Mouse (Mus musculus) embryonic facial prominence, embryonic 13.5 days (tissue): ENCODE measurements around the gene Col24a1. TPM values are rescaled to one million over a fixed set of nuclear protein-coding genes. Genes with fewer than 3 reads are reported as not detected.

ENCODE experiments used
- ATAC-seq: fragments of 200-750 bp; cut with Nextera tagmentation; 2 replicates; pipeline ENCODE4 v1.8.0; 2017; ENCODE audit warnings: low read depth; ENCODE audit not compliant: insufficient number of reproducible peaks, insufficient read depth, low FRiP score, low TSS enrichment
- H3K27ac ChIP-seq: fragments of 300-500 bp; sonication (generic); 2 replicates; pipeline ENCODE4 v1.5.1; 2015; ENCODE audit warnings: moderate library complexity, mild to moderate bottlenecking, inconsistent platforms
- H3K27me3 ChIP-seq: fragments of 300-500 bp; sonication (generic); 2 replicates; pipeline ENCODE4 v1.6.1; 2015; ENCODE audit warnings: mild to moderate bottlenecking, inconsistent platforms
- H3K36me3 ChIP-seq: fragments of 300-500 bp; sonication (generic); 2 replicates; pipeline ENCODE4 v1.6.1; 2015; ENCODE audit warnings: mild to moderate bottlenecking, inconsistent platforms
- H3K4me1 ChIP-seq: fragments of 300-500 bp; sonication (generic); 2 replicates; pipeline ENCODE4 v1.6.1; 2015; ENCODE audit warnings: inconsistent platforms
- H3K4me2 ChIP-seq: fragments of 300-500 bp; sonication (generic); 2 replicates; pipeline ENCODE4 v1.6.1; 2015; ENCODE audit warnings: moderate library complexity, mild to moderate bottlenecking, inconsistent platforms
- H3K4me3 ChIP-seq: fragments of 300-500 bp; sonication (generic); 2 replicates; pipeline ENCODE4 v1.5.1; 2015; ENCODE audit warnings: mild to moderate bottlenecking, inconsistent platforms
- H3K9ac ChIP-seq: fragments of 300-500 bp; sonication (generic); 2 replicates; pipeline ENCODE4 v1.6.1; 2015; ENCODE audit warnings: mild to moderate bottlenecking, inconsistent platforms
- H3K9me3 ChIP-seq: fragments of 300-500 bp; sonication (generic); 2 replicates; pipeline ENCODE4 v1.6.1; 2016; ENCODE audit warnings: inconsistent platforms
- WGBS: fragments of 180-500 bp; shearing (Covaris S2); methylation state at CpG from one replicate; pipeline ENCODE4 v1.1.7; 2015; ENCODE audit warnings: mixed read lengths; 5-methylcytosine and 5-hydroxymethylcytosine counted together
- polyA plus RNA-seq: library from polyadenylated mRNA; unstranded; fragments of >200 nt; fragmentation: Nextera tagmentation; extraction: Ambion mirVana; gene quantifications from 2 replicates; pipeline ENCODE4 v1.2.1, GENCODE M21; 2015

Col24a1 gene
- polyA plus RNA-seq, 1 experiment from 2014 or later: 7.7 TPM

- Histone ChIP-seq H3K36me3 (no peaks in the 10 kb centered on the region), H3K4me2 (no peak overlapping the region), H3K4me1 (no peaks in the 10 kb centered on the region), H3K27ac (no peak overlapping the region), H3K9me3 (no peaks in the 10 kb centered on the region), H3K27me3 (no peaks in the 10 kb centered on the region), H3K9ac (no peak overlapping the region), H3K4me3 (no peak overlapping the region)
- no peak for ATAC-seq
- WGBS: 82% methylated on average over 5 of the region's 5 CpGs
Observed at GRCm38 (mm10) chr3:145514197-145514596, 221.9 kb downstream of the Col24a1 start.

- H3K9ac ChIP-seq: no peak overlapping the region
- peaks cover 3% of the 10 kb centered on the region; the same call in 1 of the 2 replicates for H3K9me3 ChIP-seq
- H3K4me2 ChIP-seq: no peak overlapping the region
- peaks cover 6% of the 10 kb centered on the region for H3K4me1 ChIP-seq
- WGBS: 28% methylated on average over 7 of the region's 7 CpGs
- no peaks in the 10 kb centered on the region for H3K36me3 ChIP-seq
- no peaks in the 10 kb centered on the region for H3K27me3 ChIP-seq
- 0 out of 2 replicates have a peak overlapping the region, but pooled peaks have one; percentile 24 for H3K27ac ChIP-seq
- ATAC-seq: no peak
- H3K4me3 ChIP-seq: no peak overlapping the region
Observed at GRCm38 (mm10) chr3:145521528-145522080, 229.3 kb downstream of the Col24a1 start.

GRCm38 (mm10) chr3:145522311-145522710, 230.0 kb downstream of the Col24a1 start:
- Histone ChIP-seq H3K9ac (no peak overlapping the region), H3K27me3 (no peaks in the 10 kb centered on the region), H3K36me3 (no peaks in the 10 kb centered on the region), H3K4me2 (no peak overlapping the region), H3K4me1 (peaks cover 6% of the 10 kb centered on the region), H3K4me3 (no peak overlapping the region), H3K27ac (no peak overlapping the region), H3K9me3 (peaks cover 3% of the 10 kb centered on the region; the same call in 1 of the 2 replicates)
- WGBS: 46% methylated on average over 2 of the region's 2 CpGs
- ATAC-seq: no peak

- 31% methylated on average over 4 of the region's 4 CpGs for WGBS
- Histone ChIP-seq H3K4me1 (peaks cover 6% of the 10 kb centered on the region), H3K36me3 (no peaks in the 10 kb centered on the region), H3K4me2 (no peak overlapping the region), H3K27me3 (no peaks in the 10 kb centered on the region), H3K9me3 (no peaks in the 10 kb centered on the region), H3K9ac (no peak overlapping the region), H3K4me3 (no peak overlapping the region), H3K27ac (no peak overlapping the region)
- ATAC-seq: no peak
Observed at GRCm38 (mm10) chr3:145525266-145525665, 233.0 kb downstream of the Col24a1 start.

- Histone ChIP-seq H3K27me3 (no peaks in the 10 kb centered on the region), H3K36me3 (no peaks in the 10 kb centered on the region), H3K4me3 (no peak overlapping the region), H3K9me3 (no peaks in the 10 kb centered on the region), H3K27ac (no peak overlapping the region), H3K9ac (no peak overlapping the region), H3K4me1 (peaks cover 6% of the 10 kb centered on the region), H3K4me2 (no peak overlapping the region)
- 62% methylated on average over 1 of the region's 1 CpGs for WGBS
- no peak for ATAC-seq
Observed at GRCm38 (mm10) chr3:145537870-145538269, 245.6 kb downstream of the Col24a1 start.

GRCm38 (mm10) chr3:145548441-145549415, 256.5 kb downstream of the Col24a1 start:
- Histone ChIP-seq H3K4me3 (no peak overlapping the region), H3K27ac (no peak overlapping the region), H3K9me3 (no peaks in the 10 kb centered on the region), H3K4me1 (0 out of 2 replicates have a peak, but pooled peaks cover 2% of the 10 kb centered on the region), H3K27me3 (no peaks in the 10 kb centered on the region), H3K36me3 (no peaks in the 10 kb centered on the region), H3K9ac (no peak overlapping the region), H3K4me2 (no peak overlapping the region)
- ATAC-seq: no peak
- WGBS: 72% methylated on average over 10 of the region's 10 CpGs

GRCm38 (mm10) chr3:145550216-145550615, 257.9 kb downstream of the Col24a1 start:
- H3K4me3 ChIP-seq: no peak overlapping the region
- H3K9me3 ChIP-seq: no peaks in the 10 kb centered on the region
- H3K4me2 ChIP-seq: no peak overlapping the region
- 0 out of 2 replicates have a peak, but pooled peaks cover 2% of the 10 kb centered on the region for H3K4me1 ChIP-seq
- H3K27ac ChIP-seq: no peak overlapping the region
- WGBS: 74% methylated on average over 3 of the region's 3 CpGs
- ATAC-seq: no peak
- no peaks in the 10 kb centered on the region for H3K27me3 ChIP-seq
- no peak overlapping the region for H3K9ac ChIP-seq
- H3K36me3 ChIP-seq: no peaks in the 10 kb centered on the region

- Histone ChIP-seq H3K36me3 (no peaks in the 10 kb centered on the region), H3K9me3 (no peaks in the 10 kb centered on the region), H3K27ac (no peak overlapping the region), H3K4me2 (no peak overlapping the region), H3K9ac (no peak overlapping the region), H3K27me3 (no peaks in the 10 kb centered on the region), H3K4me3 (no peak overlapping the region), H3K4me1 (no peaks in the 10 kb centered on the region)
- ATAC-seq: no peak
- WGBS: 79% methylated on average over 2 of the region's 2 CpGs
Observed at GRCm38 (mm10) chr3:145554388-145554787, 262.1 kb downstream of the Col24a1 start.

- no peak for ATAC-seq
- Histone ChIP-seq H3K4me1 (no peaks in the 10 kb centered on the region), H3K4me2 (no peak overlapping the region), H3K9me3 (no peaks in the 10 kb centered on the region), H3K36me3 (no peaks in the 10 kb centered on the region), H3K27ac (no peak overlapping the region), H3K9ac (no peak overlapping the region), H3K27me3 (no peaks in the 10 kb centered on the region), H3K4me3 (no peak overlapping the region)
- WGBS: 90% methylated on average over 10 of the region's 10 CpGs
Observed at GRCm38 (mm10) chr3:145556206-145556605, 263.9 kb downstream of the Col24a1 start.

GRCm38 (mm10) chr3:145559675-145560074, 267.4 kb downstream of the Col24a1 start:
- no peak for ATAC-seq
- H3K9ac ChIP-seq: no peak overlapping the region

GRCm38 (mm10) chr3:145560117-145560516, 267.8 kb downstream of the Col24a1 start:
- WGBS: 76% methylated on average over 4 of the region's 4 CpGs
- Histone ChIP-seq H3K27ac (no peak overlapping the region), H3K4me1 (no peaks in the 10 kb centered on the region), H3K9ac (no peak overlapping the region), H3K9me3 (peaks cover 14% of the 10 kb centered on the region; the same call in 1 of the 2 replicates), H3K4me3 (no peak overlapping the region), H3K27me3 (no peaks in the 10 kb centered on the region), H3K36me3 (no peaks in the 10 kb centered on the region), H3K4me2 (no peak overlapping the region)
- no peak for ATAC-seq

More at GRCm38 (mm10) chr3:145559675-145560074, 267.4 kb downstream of the Col24a1 start:
- Histone ChIP-seq H3K27me3 (no peaks in the 10 kb centered on the region), H3K36me3 (no peaks in the 10 kb centered on the region), H3K27ac (no peak overlapping the region), H3K4me2 (no peak overlapping the region), H3K4me1 (no peaks in the 10 kb centered on the region), H3K4me3 (no peak overlapping the region), H3K9me3 (peaks cover 14% of the 10 kb centered on the region; the same call in 1 of the 2 replicates)
- 87% methylated on average over 5 of the region's 5 CpGs for WGBS
